Mouse (Mus musculus): Measurements from ENCODE around the gene Fut2. TPM values are rescaled to one million over a fixed set of nuclear protein-coding genes. Genes with fewer than 3 reads are reported as not detected.
A peak's percentile ranks its signal among the peaks of the same experiment; 100 is the strongest.

Gene Fut2
- polyA plus RNA-seq, 1 experiment, result not detected

GRCm38 (mm10) chr7:45617042-45617695, 49.0 kb downstream of the Fut2 start, which contains the start of gene Fut1:
Gene Fut1, plus strand, starts transcription at chr7:45617289.
- TF ChIP-seq POLR2A (IDR thresholded peaks at IDR 0.05; ENCODE audit: low read depth, low read length) (no peak), CTCF (IDR thresholded peaks at IDR 0.05; ENCODE audit: borderline replicate concordance, insufficient read depth, low read length) (no peak)
- Histone ChIP-seq H3K4me1 (ENCODE audit: control insufficient read depth, insufficient read depth, low read length) (peaks cover 2% of the 10 kb centered on the region; the same call in 1 of the 2 replicates), H3K27ac (ENCODE audit: insufficient read depth, low read length) (peak within 1 kb of the TSS; percentile 14; the same call in 1 of the 2 replicates), H3K4me3 (ENCODE audit: insufficient read depth, low read length) (no peak within 1 kb of the TSS)

DNA sequence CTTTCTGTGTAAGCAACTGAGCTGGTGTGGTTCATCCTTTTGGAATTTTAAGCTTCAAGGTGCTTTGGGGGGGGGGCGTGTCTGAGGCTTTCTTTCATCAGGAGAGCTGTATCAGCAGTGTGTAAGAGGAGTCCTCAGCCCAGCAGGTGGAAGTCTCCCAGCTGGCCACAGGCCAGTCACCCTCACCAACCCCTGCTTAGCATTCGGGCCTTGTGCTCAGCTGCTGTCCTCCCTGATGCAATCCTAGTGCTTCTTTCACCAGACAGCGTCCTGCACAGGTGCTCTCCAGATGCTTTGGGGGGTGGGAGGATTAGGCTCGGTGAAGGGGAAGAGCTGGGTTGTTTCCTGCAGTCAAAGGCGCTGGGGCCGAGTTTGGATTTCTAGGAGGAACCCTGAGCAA, 49.9 kb downstream of the Fut2 start:
- no peak overlapping the region for H3K4me3 ChIP-seq (ENCODE audit: insufficient read depth, low read length)
- peaks cover 2% of the 10 kb centered on the region; the same call in 1 of the 2 replicates for H3K4me1 ChIP-seq (ENCODE audit: control insufficient read depth, insufficient read depth, low read length)
- TF ChIP-seq POLR2A (IDR thresholded peaks at IDR 0.05; ENCODE audit: low read depth, low read length), result no peak
- no peak for TF ChIP-seq CTCF (IDR thresholded peaks at IDR 0.05; ENCODE audit: borderline replicate concordance, insufficient read depth, low read length)
- H3K27ac ChIP-seq (ENCODE audit: insufficient read depth, low read length), result peak overlapping the region; percentile 14; the same call in 1 of the 2 replicates

DNA sequence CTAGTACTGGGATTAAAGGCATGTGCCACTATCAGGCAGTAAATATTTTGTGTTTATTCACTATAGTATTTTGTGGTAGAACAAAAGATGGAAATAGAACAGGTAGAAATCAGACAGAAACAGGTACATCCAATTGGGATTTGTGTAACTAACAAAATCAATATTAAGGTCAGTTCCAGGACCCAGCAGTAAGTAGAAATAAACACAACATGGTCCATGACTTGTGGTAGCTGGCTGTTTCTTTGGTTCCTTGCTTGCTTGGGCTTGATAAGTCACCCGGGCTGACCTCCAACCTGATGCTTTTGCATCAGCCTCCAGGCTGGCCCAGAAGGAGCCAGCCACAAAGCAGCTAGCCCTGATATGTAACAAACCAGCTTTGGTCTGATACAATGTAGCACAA, 56.7 kb downstream of the Fut2 start:
- Histone ChIP-seq H3K4me3 (ENCODE audit: insufficient read depth, low read length) (no peak overlapping the region), H3K4me1 (ENCODE audit: control insufficient read depth, insufficient read depth, low read length) (0 out of 2 replicates have a peak, but pooled peaks cover 2% of the 10 kb centered on the region), H3K27ac (ENCODE audit: insufficient read depth, low read length) (no peak overlapping the region)
- no peak for TF ChIP-seq CTCF (IDR thresholded peaks at IDR 0.05; ENCODE audit: borderline replicate concordance, insufficient read depth, low read length)
- no peak for TF ChIP-seq POLR2A (IDR thresholded peaks at IDR 0.05; ENCODE audit: low read depth, low read length)

DNA sequence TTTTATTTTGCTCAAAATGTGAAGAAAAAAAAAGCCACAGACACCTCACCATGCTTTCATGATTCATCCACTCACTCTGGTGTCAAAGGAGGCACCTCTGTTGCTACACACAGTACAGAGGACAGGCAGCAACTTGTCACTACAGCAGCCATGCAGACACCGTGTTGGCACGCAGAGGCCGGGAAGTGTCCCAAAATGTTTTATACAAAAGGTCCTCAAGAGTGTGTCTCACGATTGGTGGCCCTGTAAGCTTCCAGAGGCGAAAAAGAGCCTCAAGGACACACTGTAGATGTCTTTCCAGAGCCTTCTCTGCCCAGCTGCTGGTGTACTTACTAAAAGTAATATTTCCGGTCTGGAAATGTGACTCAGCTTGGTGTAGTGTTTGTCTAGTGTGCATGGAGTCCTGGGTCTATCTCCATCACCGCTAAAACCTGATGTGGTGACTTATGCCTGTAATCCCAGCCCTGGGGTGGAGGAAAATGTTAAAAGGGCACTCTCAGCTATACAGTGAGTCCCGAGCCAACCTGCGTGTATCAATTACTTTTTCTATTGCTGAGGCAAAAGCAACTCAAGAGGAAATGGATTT, 60.4 kb downstream of the Fut2 start:
- H3K4me1 ChIP-seq (ENCODE audit: control insufficient read depth, insufficient read depth, low read length), result 0 out of 2 replicates have a peak, but pooled peaks cover 2% of the 10 kb centered on the region
- no peak for TF ChIP-seq POLR2A (IDR thresholded peaks at IDR 0.05; ENCODE audit: low read depth, low read length)
- no peak for TF ChIP-seq CTCF (IDR thresholded peaks at IDR 0.05; ENCODE audit: borderline replicate concordance, insufficient read depth, low read length)
- H3K4me3 ChIP-seq (ENCODE audit: insufficient read depth, low read length), result no peak overlapping the region
- no peak overlapping the region for H3K27ac ChIP-seq (ENCODE audit: insufficient read depth, low read length)

- Histone ChIP-seq H3K27ac (ENCODE audit: insufficient read depth, low read length) (no peak overlapping the region), H3K4me3 (ENCODE audit: insufficient read depth, low read length) (no peak overlapping the region), H3K4me1 (ENCODE audit: control insufficient read depth, insufficient read depth, low read length) (no peaks in the 10 kb centered on the region)
- no peak for TF ChIP-seq CTCF (IDR thresholded peaks at IDR 0.05; ENCODE audit: borderline replicate concordance, insufficient read depth, low read length)
- TF ChIP-seq POLR2A (IDR thresholded peaks at IDR 0.05; ENCODE audit: low read depth, low read length), result no peak
Measured at GRCm38 (mm10) chr7:45598960-45599879, 67.0 kb downstream of the Fut2 start.

Other genes with a start within 250 kb of the Fut2 start
- gene Lhb, start 245.6 kb downstream of the Fut2 start, polyA plus RNA-seq (2011; ENCODE audit: insufficient read length, low read depth, missing spikeins), result not detected in 2 replicates
- gene Gys1, start 231.6 kb downstream of the Fut2 start, polyA plus RNA-seq (2011; ENCODE audit: insufficient read length, low read depth, missing spikeins), result 47.6 and 58.2 TPM in 2 replicates
- gene Ruvbl2, start 228.3 kb downstream of the Fut2 start, polyA plus RNA-seq (2011; ENCODE audit: insufficient read length, low read depth, missing spikeins), result 67.9 and 74.6 TPM in 2 replicates
- 3,506 and 4,699 TPM in 2 replicates for gene Ftl1, start 206.5 kb downstream of the Fut2 start, polyA plus RNA-seq (2011; ENCODE audit: insufficient read length, low read depth, missing spikeins)
- 218 and 278 TPM in 2 replicates for gene Bax, start 199.5 kb downstream of the Fut2 start, polyA plus RNA-seq (2011; ENCODE audit: insufficient read length, low read depth, missing spikeins)
- not detected in 2 replicates for gene Tulp2, start 184.5 kb downstream of the Fut2 start, polyA plus RNA-seq (2011; ENCODE audit: insufficient read length, low read depth, missing spikeins)
- gene Gm45808, start 179.6 kb downstream of the Fut2 start, polyA plus RNA-seq (2011; ENCODE audit: insufficient read length, low read depth, missing spikeins), result not detected in 2 replicates
- gene Dhdh, start 177.6 kb downstream of the Fut2 start, polyA plus RNA-seq (2011; ENCODE audit: insufficient read length, low read depth, missing spikeins), result 0.68 and 1.2 TPM in 2 replicates
- gene Nucb1, start 156.0 kb downstream of the Fut2 start, polyA plus RNA-seq (2011; ENCODE audit: insufficient read length, low read depth, missing spikeins), result 409 and 447 TPM in 2 replicates
- 31.7 and 35.9 TPM in 2 replicates for gene Ppp1r15a, start 140.1 kb downstream of the Fut2 start, polyA plus RNA-seq (2011; ENCODE audit: insufficient read length, low read depth, missing spikeins)
- 9.1 and 11.4 TPM in 2 replicates for gene Plekha4, start 140.1 kb downstream of the Fut2 start, polyA plus RNA-seq (2011; ENCODE audit: insufficient read length, low read depth, missing spikeins)
- not detected in 2 replicates for gene Hsd17b14, start 111.5 kb downstream of the Fut2 start, polyA plus RNA-seq (2011; ENCODE audit: insufficient read length, low read depth, missing spikeins)
- gene Bcat2, start 96.2 kb downstream of the Fut2 start, polyA plus RNA-seq (2011; ENCODE audit: insufficient read length, low read depth, missing spikeins), result 25.7 and 30.6 TPM in 2 replicates
- gene Fgf21, start 50.9 kb downstream of the Fut2 start, polyA plus RNA-seq (2011; ENCODE audit: insufficient read length, low read depth, missing spikeins), result 1.4 and 5.2 TPM in 2 replicates
- gene Fut1, start 49.1 kb downstream of the Fut2 start, polyA plus RNA-seq (2011; ENCODE audit: insufficient read length, low read depth, missing spikeins), result not detected in 2 replicates
- not detected in 2 replicates for gene Izumo1, start 44.6 kb downstream of the Fut2 start, polyA plus RNA-seq (2011; ENCODE audit: insufficient read length, low read depth, missing spikeins)
- gene Rasip1, start 38.9 kb downstream of the Fut2 start, polyA plus RNA-seq (2011; ENCODE audit: insufficient read length, low read depth, missing spikeins), result 0.15 and 0.37 TPM in 2 replicates
- 0.70 and 1.8 TPM in 2 replicates for gene Mamstr, start 26.4 kb downstream of the Fut2 start, polyA plus RNA-seq (2011; ENCODE audit: insufficient read length, low read depth, missing spikeins)
- gene Ntn5, start 17.6 kb upstream of the Fut2 start, polyA plus RNA-seq (2011; ENCODE audit: insufficient read length, low read depth, missing spikeins), result 0.58 TPM in 1 of 2 replicates, not detected in the other
- gene Sec1, start 28.0 kb upstream of the Fut2 start, polyA plus RNA-seq (2011; ENCODE audit: insufficient read length, low read depth, missing spikeins), result 0.21 TPM in 1 of 2 replicates, not detected in the other
- gene Car11, start 33.4 kb upstream of the Fut2 start, polyA plus RNA-seq (2011; ENCODE audit: insufficient read length, low read depth, missing spikeins), result 6.6 and 6.8 TPM in 2 replicates
- gene Dbp, start 38.7 kb upstream of the Fut2 start, polyA plus RNA-seq (2011; ENCODE audit: insufficient read length, low read depth, missing spikeins), result 15.9 and 17.0 TPM in 2 replicates
- gene Rpl18, start 49.1 kb upstream of the Fut2 start, polyA plus RNA-seq (2011; ENCODE audit: insufficient read length, low read depth, missing spikeins), result 1,118 and 1,143 TPM in 2 replicates
- 19.0 and 19.1 TPM in 2 replicates for gene Sphk2, start 51.6 kb upstream of the Fut2 start, polyA plus RNA-seq (2011; ENCODE audit: insufficient read length, low read depth, missing spikeins)
- gene Fam83e, start 54.8 kb upstream of the Fut2 start, polyA plus RNA-seq (2011; ENCODE audit: insufficient read length, low read depth, missing spikeins), result not detected in 2 replicates
- gene Spaca4, start 59.4 kb upstream of the Fut2 start, polyA plus RNA-seq (2011; ENCODE audit: insufficient read length, low read depth, missing spikeins), result not detected in 2 replicates
- 5.5 and 8.7 TPM in 2 replicates for gene Lmtk3, start 117.3 kb upstream of the Fut2 start, polyA plus RNA-seq (2011; ENCODE audit: insufficient read length, low read depth, missing spikeins)
- gene Sult2b1, start 118.3 kb upstream of the Fut2 start, polyA plus RNA-seq (2011; ENCODE audit: insufficient read length, low read depth, missing spikeins), result 0.44 TPM in 1 of 2 replicates, not detected in the other
- gene Cyth2, start 148.2 kb upstream of the Fut2 start, polyA plus RNA-seq (2011; ENCODE audit: insufficient read length, low read depth, missing spikeins), result 63.7 and 69.6 TPM in 2 replicates
- gene Kcnj14, start 158.4 kb upstream of the Fut2 start, polyA plus RNA-seq (2011; ENCODE audit: insufficient read length, low read depth, missing spikeins), result not detected in 2 replicates
- gene Grwd1, start 164.6 kb upstream of the Fut2 start, polyA plus RNA-seq (2011; ENCODE audit: insufficient read length, low read depth, missing spikeins), result 13.5 and 17.6 TPM in 2 replicates
- 283 and 303 TPM in 2 replicates for gene Kdelr1, start 206.4 kb upstream of the Fut2 start, polyA plus RNA-seq (2011; ENCODE audit: insufficient read length, low read depth, missing spikeins)
- gene Grin2d, start 212.0 kb upstream of the Fut2 start, polyA plus RNA-seq (2011; ENCODE audit: insufficient read length, low read depth, missing spikeins), result 1.8 and 2.1 TPM in 2 replicates
- gene Syngr4, start 230.3 kb upstream of the Fut2 start, polyA plus RNA-seq (2011; ENCODE audit: insufficient read length, low read depth, missing spikeins), result not detected in 2 replicates
- gene Tmem143, start 230.5 kb upstream of the Fut2 start, polyA plus RNA-seq (2011; ENCODE audit: insufficient read length, low read depth, missing spikeins), result 18.0 and 21.2 TPM in 2 replicates